Mouse (Mus musculus) heart, postnatal 10 days (tissue): ENCODE measurements around the gene Upk1b. TPM values are rescaled to one million over a fixed set of nuclear protein-coding genes. Genes with fewer than 3 reads are reported as not detected.

Source experiments
- DNase-seq, 2 experiments: peaks; one replicate each; pipeline ENCODE4 v3.0.0; 2021
- intact Hi-C: fragments of 180-260 bp; cut with DNase I; formaldehyde crosslinking; loops from one replicate; pipeline ENCODE4 v1.15.1; 2025
- total RNA-seq, 2 experiments: library from RNA; stranded (reverse); gene quantifications; 2 replicates each; pipeline ENCODE4 v1.2.3; 2021

The Upk1b gene
- total RNA-seq, 2 experiments from 2014 or later: 6.2 to 7.9 TPM

- DNase-seq: peak in 1 of 2 experiments; percentile 9
- intact Hi-C loops: no loop called here
Observed at GRCm38 (mm10) chr16:38763508-38763907, 36.6 kb downstream of the Upk1b start.

- no peak for DNase-seq
- intact Hi-C loops: no loop called here
Observed at GRCm38 (mm10) chr16:38762401-38762800, 37.7 kb downstream of the Upk1b start.

GRCm38 (mm10) chr16:38761972-38762371, 38.2 kb downstream of the Upk1b start:
- intact Hi-C loops: no loop called here
- DNase-seq: peak in 1 of 2 experiments; percentile 39

GRCm38 (mm10) chr16:38760834-38761375, 39.2 kb downstream of the Upk1b start:
- intact Hi-C loops: no loop called here
- no peak for DNase-seq

GRCm38 (mm10) chr16:38760239-38760638, 39.9 kb downstream of the Upk1b start:
- intact Hi-C loops: no loop called here
- DNase-seq: no peak

- peak; percentile 27 to 30 for DNase-seq
- intact Hi-C loops: no loop called here
Observed at GRCm38 (mm10) chr16:38758104-38758861, 41.8 kb downstream of the Upk1b start.

- intact Hi-C loops: no loop called here
- DNase-seq: no peak
Observed at GRCm38 (mm10) chr16:38757626-38758025, 42.5 kb downstream of the Upk1b start.

GRCm38 (mm10) chr16:38756572-38756971, 43.6 kb downstream of the Upk1b start:
- intact Hi-C loops: no loop called here
- DNase-seq: no peak

- intact Hi-C loops: no loop called here
- DNase-seq: peak; percentile 40 to 43
Observed at GRCm38 (mm10) chr16:38756177-38756503, 44.0 kb downstream of the Upk1b start.

- intact Hi-C loops: no loop called here
Observed at GRCm38 (mm10) chr16:38755452-38756176, 44.5 kb downstream of the Upk1b start.

GRCm38 (mm10) chr16:38753631-38754030, 46.5 kb downstream of the Upk1b start:
- peak in 1 of 2 experiments; percentile 17 for DNase-seq
- intact Hi-C loops: no loop called here

More at GRCm38 (mm10) chr16:38755452-38756176, 44.5 kb downstream of the Upk1b start:
- no peak for DNase-seq

GRCm38 (mm10) chr16:38750803-38751202, 49.3 kb downstream of the Upk1b start:
- intact Hi-C loops: no loop called here
- no peak for DNase-seq

GRCm38 (mm10) chr16:38743941-38744673, 56.0 kb downstream of the Upk1b start:
- intact Hi-C loops: no loop called here
- no peak for DNase-seq

GRCm38 (mm10) chr16:38742659-38743131, 57.4 kb downstream of the Upk1b start:
- intact Hi-C loops: no loop called here
- DNase-seq: peak; percentile 31 to 45

GRCm38 (mm10) chr16:38742113-38742658, 57.9 kb downstream of the Upk1b start, which contains the start of gene B4galt4:
B4galt4 (plus strand) TSS chr16:38742264.
- intact Hi-C loops: no loop called here
- peak; percentile 83 to 87 for DNase-seq

- intact Hi-C loops: no loop called here
- no peak for DNase-seq
Observed at GRCm38 (mm10) chr16:38741204-38741903, 58.8 kb downstream of the Upk1b start.

GRCm38 (mm10) chr16:38730921-38731320, 69.2 kb downstream of the Upk1b start:
- peak; percentile 44 to 47 for DNase-seq
- intact Hi-C loops: loop anchor here (10.0 kb wide), 1 partner anchor 84 kb away; no protein-coding TSS in a partner anchor

- DNase-seq: peak; percentile 53 to 63
- intact Hi-C loops: loop anchor here (10.0 kb wide), 2 partner anchors 85 to 195 kb away; no protein-coding TSS in a partner anchor
Observed at GRCm38 (mm10) chr16:38729610-38730288, 70.4 kb downstream of the Upk1b start.

GRCm38 (mm10) chr16:38729139-38729538, 71.0 kb downstream of the Upk1b start:
- intact Hi-C loops: loop anchor here (10.0 kb wide), 1 partner anchor 194 kb away; no protein-coding TSS in a partner anchor

More at GRCm38 (mm10) chr16:38729139-38729538, 71.0 kb downstream of the Upk1b start:
- no peak for DNase-seq
